Mouse (Mus musculus) urinary bladder, postnatal 4 days (tissue): ENCODE measurements around the gene Bco2.

Experiments
- DNase-seq, 2 experiments: peaks; one replicate each; pipeline ENCODE4 v3.0.0; 2021 to 2022; ENCODE audit warnings: low spot score in 2 of 2

Gene Bco2

GRCm38 (mm10) chr9:50555094-50555446 lies at the start of gene Bco2:
Gene Bco2, minus strand, starts transcription at chr9:50555181.
- DNase-seq, result no peak

- DNase-seq, result no peak
Observed at GRCm38 (mm10) chr9:50604338-50604737, 49.4 kb upstream of the Bco2 start.

GRCm38 (mm10) chr9:50603998-50604324 lies 49.0 kb upstream of the Bco2 start:
- DNase-seq, result no peak

- peak; percentile 90 to 92 for DNase-seq
Observed at GRCm38 (mm10) chr9:50603189-50603997, 48.4 kb upstream of the Bco2 start, which contains the start of the genes Sdhd and Timm8b. Gene Sdhd, minus strand, starts transcription at chr9:50603812. Gene Timm8b, plus strand, starts transcription at chr9:50603910.

GRCm38 (mm10) chr9:50602055-50602845 lies 47.3 kb upstream of the Bco2 start:
- no peak for DNase-seq

GRCm38 (mm10) chr9:50601536-50601935 lies 46.6 kb upstream of the Bco2 start:
- no peak for DNase-seq

GRCm38 (mm10) chr9:50596973-50597372 lies 42.0 kb upstream of the Bco2 start:
- no peak for DNase-seq

GRCm38 (mm10) chr9:50594794-50595417 lies 39.9 kb upstream of the Bco2 start:
- DNase-seq, result no peak

GRCm38 (mm10) chr9:50593544-50593943 lies 38.6 kb upstream of the Bco2 start:
- no peak for DNase-seq

- DNase-seq, result no peak
Observed at GRCm38 (mm10) chr9:50592955-50593354, 38.0 kb upstream of the Bco2 start.

GRCm38 (mm10) chr9:50590856-50591518 lies 36.0 kb upstream of the Bco2 start:
- DNase-seq, result no peak

- DNase-seq, result no peak
Observed at GRCm38 (mm10) chr9:50586955-50587354, 32.0 kb upstream of the Bco2 start.

- DNase-seq, result no peak
Observed at GRCm38 (mm10) chr9:50585145-50585818, 30.3 kb upstream of the Bco2 start.

GRCm38 (mm10) chr9:50580370-50580769 lies 25.4 kb upstream of the Bco2 start:
- DNase-seq, result no peak

GRCm38 (mm10) chr9:50569599-50570525 lies 14.9 kb upstream of the Bco2 start:
- DNase-seq, result no peak

GRCm38 (mm10) chr9:50567881-50568280 lies 12.9 kb upstream of the Bco2 start:
- DNase-seq, result no peak

GRCm38 (mm10) chr9:50567372-50567771 lies 12.4 kb upstream of the Bco2 start:
- DNase-seq, result no peak

- no peak for DNase-seq
Observed at GRCm38 (mm10) chr9:50565940-50566339, 11.0 kb upstream of the Bco2 start.

GRCm38 (mm10) chr9:50565173-50565572 lies 10.2 kb upstream of the Bco2 start:
- DNase-seq, result no peak

GRCm38 (mm10) chr9:50561918-50562360 lies 7.0 kb upstream of the Bco2 start:
- no peak for DNase-seq
